Mouse (Mus musculus): ENCODE data around the gene Tmco4.

DNA sequence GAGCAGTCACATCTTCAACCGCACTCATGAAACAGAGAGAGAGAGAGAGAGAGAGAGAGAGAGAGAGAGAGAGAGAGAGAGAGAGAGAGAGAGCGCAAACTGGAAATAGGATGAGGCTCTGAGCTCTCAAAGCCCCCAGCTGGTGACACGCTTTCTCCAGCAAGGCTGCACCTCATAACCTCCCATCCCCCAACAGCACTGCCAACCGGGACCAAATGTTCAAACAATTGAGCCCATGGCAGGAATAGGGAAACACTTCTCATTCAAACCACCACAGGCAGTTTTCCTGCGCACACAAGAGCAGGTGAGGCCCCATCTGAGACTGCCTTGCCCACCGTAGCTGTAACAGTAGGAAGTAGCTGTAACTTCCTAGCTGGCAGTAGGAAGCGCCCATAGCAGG, 31.3 kb upstream of the Tmco4 start:
- TF ChIP-seq POLR2A (IDR thresholded peaks at IDR 0.05; ENCODE audit: borderline replicate concordance, extremely low read depth, low read depth, low read length) (no peak), CTCF (IDR thresholded peaks at IDR 0.05; ENCODE audit: insufficient read depth, low read length) (no peak)
